Mouse (Mus musculus): ENCODE data around the gene Zfp948. TPM values are rescaled to one million over a fixed set of nuclear protein-coding genes. Genes with fewer than 3 reads are reported as not detected.
"Not testable (repeated sequence)": the region's sequence is repeated elsewhere in the genome, so short reads cannot be mapped to it uniquely, and the experiment has no call there.

Zfp948 gene
- polyA plus RNA-seq, 1 experiment from 2014 or later: 23.1 TPM

DNA sequence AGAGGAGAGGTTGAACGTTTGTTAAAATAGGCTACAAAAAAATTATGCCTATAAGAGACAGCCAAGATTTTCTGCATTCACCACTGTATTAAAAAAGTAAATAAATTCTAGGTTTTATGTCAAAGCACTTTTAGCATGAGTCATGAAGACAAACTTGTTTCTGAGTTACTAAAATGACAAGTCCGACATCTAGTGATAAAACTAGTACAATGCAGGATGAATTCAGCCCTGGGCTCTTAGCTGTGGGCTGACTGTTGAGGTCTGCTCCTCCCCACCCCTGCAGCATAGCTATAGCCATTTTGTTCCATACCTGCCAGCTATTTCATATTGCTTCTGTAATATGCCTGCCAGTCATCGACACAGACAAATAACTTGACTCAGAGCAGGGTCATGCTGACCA, 49.5 kb downstream of the Zfp948 start:
- 87% methylated on average over 3 of the region's 3 CpGs for whole genome bisulfite sequencing

GRCm38 (mm10) chr17:21617352-21617751, 50.5 kb downstream of the Zfp948 start:
- H3K4me1 ChIP-seq (ENCODE audit: control insufficient read depth, insufficient read depth, low read length): no peaks in the 10 kb centered on the region
- no peak overlapping the region for H3K4me2 ChIP-seq (ENCODE audit: low read length)
- no peaks in the 10 kb centered on the region for H3K9me3 ChIP-seq (replicated peaks; ENCODE audit: control insufficient read depth, low read length, poor library complexity, severe bottlenecking)
- WGBS: 18% methylated on average over 9 of the region's 9 CpGs
- no peak overlapping the region for H3K4me3 ChIP-seq (ENCODE audit: low read depth, low read length)
- no peaks in the 10 kb centered on the region for H3K27me3 ChIP-seq (ENCODE audit: control insufficient read depth, insufficient read depth, low read depth, low read length)
- no peaks in the 10 kb centered on the region for H3K36me3 ChIP-seq (ENCODE audit: control insufficient read depth, insufficient read depth, low read length)
- H3K27ac ChIP-seq (ENCODE audit: low read length): no peak overlapping the region
- no peak overlapping the region for H3K9ac ChIP-seq (ENCODE audit: low read depth, low read length)
- ATAC-seq: no peak

More for the DNA sequence above, 49.5 kb downstream of the Zfp948 start:
- no peak for ATAC-seq
- Histone ChIP-seq H3K4me3 (ENCODE audit: low read depth, low read length) (no peak overlapping the region), H3K4me1 (ENCODE audit: control insufficient read depth, insufficient read depth, low read length) (no peaks in the 10 kb centered on the region), H3K9me3 (replicated peaks; ENCODE audit: control insufficient read depth, low read length, poor library complexity, severe bottlenecking) (no peaks in the 10 kb centered on the region), H3K27me3 (ENCODE audit: control insufficient read depth, insufficient read depth, low read depth, low read length) (no peaks in the 10 kb centered on the region), H3K27ac (ENCODE audit: low read length) (no peak overlapping the region), H3K4me2 (ENCODE audit: low read length) (no peak overlapping the region), H3K36me3 (ENCODE audit: control insufficient read depth, insufficient read depth, low read length) (no peaks in the 10 kb centered on the region), H3K9ac (ENCODE audit: low read depth, low read length) (no peak overlapping the region)

GRCm38 (mm10) chr17:21623647-21624046, 56.8 kb downstream of the Zfp948 start:
- Histone ChIP-seq H3K9me3 (replicated peaks; ENCODE audit: control insufficient read depth, low read length, poor library complexity, severe bottlenecking) (no peaks in the 10 kb centered on the region), H3K4me2 (ENCODE audit: low read length) (no peak overlapping the region), H3K9ac (ENCODE audit: low read depth, low read length) (no peak overlapping the region), H3K27me3 (ENCODE audit: control insufficient read depth, insufficient read depth, low read depth, low read length) (no peaks in the 10 kb centered on the region), H3K4me3 (ENCODE audit: low read depth, low read length) (no peak overlapping the region), H3K4me1 (ENCODE audit: control insufficient read depth, insufficient read depth, low read length) (no peaks in the 10 kb centered on the region), H3K36me3 (ENCODE audit: control insufficient read depth, insufficient read depth, low read length) (no peaks in the 10 kb centered on the region), H3K27ac (ENCODE audit: low read length) (no peak overlapping the region)
- WGBS: no CpG with 5 or more reads among the region's 3 CpGs
- no peak for ATAC-seq

- H3K4me3 ChIP-seq (ENCODE audit: low read depth, low read length); H3K4me2 ChIP-seq (ENCODE audit: low read length); H3K9ac ChIP-seq (ENCODE audit: low read depth, low read length); H3K27ac ChIP-seq (ENCODE audit: low read length); H3K36me3 ChIP-seq (ENCODE audit: control insufficient read depth, insufficient read depth, low read length); H3K4me1 ChIP-seq (ENCODE audit: control insufficient read depth, insufficient read depth, low read length); H3K9me3 ChIP-seq (replicated peaks; ENCODE audit: control insufficient read depth, low read length, poor library complexity, severe bottlenecking); H3K27me3 ChIP-seq (ENCODE audit: control insufficient read depth, insufficient read depth, low read depth, low read length); ATAC-seq: not testable (repeated sequence)
- WGBS: 71% methylated on average over 4 of the region's 4 CpGs
Measured at GRCm38 (mm10) chr17:21635758-21636157, 69.0 kb downstream of the Zfp948 start.

Other genes starting within 250 kb of the Zfp948 start
- gene Zfp677, start 183.3 kb upstream of the Zfp948 start, polyA plus RNA-seq (2015; fragmentation: Nextera tagmentation; extraction: Ambion mirVana): 5.8 and 6.1 TPM in 2 replicates
- 6.3 and 7.8 TPM in 2 replicates for gene Zfp54, start 143.8 kb upstream of the Zfp948 start, polyA plus RNA-seq (2015; fragmentation: Nextera tagmentation; extraction: Ambion mirVana)
- 12.4 and 15.2 TPM in 2 replicates for gene Zfp51, start 116.6 kb upstream of the Zfp948 start, polyA plus RNA-seq (2015; fragmentation: Nextera tagmentation; extraction: Ambion mirVana)
- 10.9 and 12.0 TPM in 2 replicates for gene Zfp53, start 78.0 kb upstream of the Zfp948 start, polyA plus RNA-seq (2015; fragmentation: Nextera tagmentation; extraction: Ambion mirVana)
- gene Zfp52, start 31.5 kb upstream of the Zfp948 start, polyA plus RNA-seq (2015; fragmentation: Nextera tagmentation; extraction: Ambion mirVana): 2.9 and 3.2 TPM in 2 replicates
- 13.0 and 14.6 TPM in 2 replicates for gene Zfp983, start 83.6 kb downstream of the Zfp948 start, polyA plus RNA-seq (2015; fragmentation: Nextera tagmentation; extraction: Ambion mirVana)
- gene Gm10226, start 124.9 kb downstream of the Zfp948 start, polyA plus RNA-seq (2015; fragmentation: Nextera tagmentation; extraction: Ambion mirVana): 18.1 and 19.9 TPM in 2 replicates
- 10.7 and 12.3 TPM in 2 replicates for gene Zfp760, start 140.7 kb downstream of the Zfp948 start, polyA plus RNA-seq (2015; fragmentation: Nextera tagmentation; extraction: Ambion mirVana)
- gene Zfp229, start 163.8 kb downstream of the Zfp948 start, polyA plus RNA-seq (2015; fragmentation: Nextera tagmentation; extraction: Ambion mirVana): 9.3 and 10.3 TPM in 2 replicates

Data from midbrain, embryonic 16.5 days (tissue).